Mouse (Mus musculus): ENCODE measurements around the gene Fzd7.

- no peak for TF ChIP-seq CTCF (IDR thresholded peaks at IDR 0.05; ENCODE audit: low read depth)
- no peak for TF ChIP-seq EP300 (optimal IDR thresholded peaks at IDR 0.05)
Observed at GRCm38 (mm10) chr1:59465640-59466008, 16.6 kb upstream of the Fzd7 start.
